Mouse (Mus musculus) embryonic fibroblast, embryonic 13.5 days (primary cell): ENCODE measurements at regions not wholly inside any gene's neighbourhood (a gene's known extent, or its start where the extent isn't known, plus 50 kb on each side); places are given as distances from the start of the nearest gene placed in this dataset.

Experiments used
- H3K27ac ChIP-seq: 2 replicates; pipeline ENCODE4 v1.5.1; 2012; ENCODE audit warnings: low read length, control low read depth, inconsistent platforms; ENCODE audit not compliant: insufficient read depth
- H3K4me1 ChIP-seq: 2 replicates; pipeline ENCODE4 v1.6.1; 2011; ENCODE audit warnings: low read length; ENCODE audit not compliant: control insufficient read depth, insufficient read depth
- H3K4me3 ChIP-seq: 2 replicates; pipeline ENCODE4 v1.5.1; 2011; ENCODE audit warnings: mild to moderate bottlenecking, control low read depth, low read length; ENCODE audit not compliant: insufficient read depth
- CTCF ChIP-seq: IDR thresholded peaks from 2 replicates; pipeline ENCODE4 v1.5.1; 2011; ENCODE audit warnings: mild to moderate bottlenecking, control low read depth, low read length, moderate library complexity, borderline replicate concordance; ENCODE audit not compliant: insufficient read depth
- POLR2A ChIP-seq: IDR thresholded peaks from 2 replicates; pipeline ENCODE4 v1.6.1; 2011; ENCODE audit warnings: low read depth, mild to moderate bottlenecking, control low read depth, low read length, moderate library complexity

DNA sequence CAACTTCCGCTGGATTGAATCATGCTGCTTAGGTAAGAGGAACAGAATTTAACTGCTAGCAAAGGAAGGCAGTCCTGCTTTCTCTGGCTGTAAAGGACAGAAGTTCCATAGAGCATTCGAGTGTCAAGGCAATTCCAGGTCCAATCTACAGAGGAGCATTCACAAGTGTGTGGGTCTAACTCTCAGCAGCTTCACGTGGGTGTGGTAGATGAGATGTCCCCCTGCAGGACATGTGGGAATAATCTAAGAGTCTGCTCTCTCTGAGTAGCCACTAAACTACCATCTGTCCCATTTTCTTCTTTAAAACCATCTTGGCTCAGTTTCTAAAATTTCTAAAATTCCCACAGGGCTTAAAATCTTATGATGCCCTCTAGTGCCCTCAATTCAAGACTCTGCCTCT, 90.6 kb downstream of the Cmpk2 start:
- H3K27ac ChIP-seq, result no peak overlapping the region
- H3K4me1 ChIP-seq, result no peaks in the 10 kb centered on the region
- no peak for TF ChIP-seq POLR2A
- TF ChIP-seq CTCF, result no peak
- H3K4me3 ChIP-seq, result no peak overlapping the region

DNA sequence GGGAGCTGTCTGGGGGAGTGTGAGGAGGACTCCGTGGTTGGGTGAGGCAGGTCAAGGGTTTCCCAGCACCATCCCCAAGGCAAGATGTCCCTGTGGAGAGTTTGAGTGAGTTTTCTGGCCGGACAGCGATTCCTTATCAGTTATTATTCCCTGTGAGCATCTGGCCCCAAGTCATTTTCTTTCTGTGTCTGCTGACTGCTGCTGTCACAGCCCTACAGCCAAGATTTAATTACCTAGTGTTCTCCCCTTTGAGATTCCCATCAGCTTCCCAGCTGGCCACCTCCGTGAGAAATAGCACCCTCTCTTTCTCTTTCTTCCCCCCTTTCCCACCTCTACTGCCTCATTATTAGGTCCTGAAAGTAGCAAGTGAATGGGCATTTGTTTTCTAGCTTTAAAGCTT, 88.4 kb downstream of the Cmpk2 start:
- Histone ChIP-seq H3K4me1 (no peaks in the 10 kb centered on the region), H3K4me3 (no peak overlapping the region), H3K27ac (no peak overlapping the region)
- no peak for TF ChIP-seq POLR2A
- TF ChIP-seq CTCF, result no peak

DNA sequence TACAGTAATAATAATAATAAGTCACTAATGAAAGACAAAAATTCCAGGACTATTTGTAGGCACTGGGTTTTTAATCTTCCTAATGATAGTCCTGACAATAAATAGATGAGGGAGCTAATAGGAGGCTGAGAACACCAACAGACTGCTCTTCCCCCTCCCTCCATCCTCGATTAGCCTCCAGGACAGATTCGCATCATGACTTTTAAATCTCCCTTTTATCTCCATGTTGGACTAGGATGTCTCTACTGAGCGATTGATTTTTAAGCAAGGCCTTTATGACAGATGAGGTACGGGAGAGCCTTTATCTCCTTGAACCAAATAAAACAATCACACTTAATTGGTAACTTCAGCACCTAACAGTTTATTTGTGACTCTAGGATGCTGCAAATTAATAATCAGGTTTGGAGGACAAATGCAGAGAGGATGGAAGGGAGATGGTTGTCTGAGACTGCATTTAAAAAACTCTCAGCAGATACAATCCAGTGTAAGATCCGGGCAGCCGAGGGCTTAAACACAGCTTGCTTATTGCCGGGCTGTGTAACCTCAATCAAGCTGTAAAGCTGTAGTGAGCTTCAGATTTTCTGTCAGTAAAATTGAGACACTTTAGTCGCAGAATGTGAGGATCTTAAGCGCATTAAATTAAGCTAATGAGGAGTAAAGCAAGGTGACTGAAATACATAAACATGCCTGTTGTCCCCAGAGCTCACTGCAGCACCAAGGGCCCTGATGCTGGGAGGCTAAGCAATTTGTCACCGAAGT, 82.3 kb downstream of the Cmpk2 start:
- TF ChIP-seq POLR2A, result no peak
- TF ChIP-seq CTCF, result no peak
- Histone ChIP-seq H3K27ac (no peak overlapping the region), H3K4me1 (no peaks in the 10 kb centered on the region), H3K4me3 (no peak overlapping the region)

DNA sequence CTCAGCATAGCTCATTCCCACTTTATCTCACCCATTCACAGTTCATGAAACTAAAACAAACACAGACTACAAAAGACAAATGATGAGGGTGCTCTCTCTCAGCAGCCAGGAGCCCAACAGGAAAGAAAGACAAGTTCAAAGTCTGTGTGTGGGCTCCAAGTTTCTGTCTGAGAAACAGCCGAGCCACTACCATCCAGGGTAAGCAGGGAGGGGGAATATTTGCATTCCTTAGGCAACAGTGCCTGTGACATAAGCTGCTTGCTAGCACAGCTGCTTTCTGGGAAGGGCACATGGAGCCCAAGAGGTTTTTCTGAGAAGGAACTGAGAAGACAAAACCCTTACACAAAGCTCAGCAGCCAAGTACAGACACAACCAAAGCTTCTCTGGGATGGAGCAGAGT, 78.5 kb downstream of the Cmpk2 start:
- Histone ChIP-seq H3K4me3 (no peak overlapping the region), H3K4me1 (no peaks in the 10 kb centered on the region), H3K27ac (no peak overlapping the region)
- TF ChIP-seq CTCF (no peak), POLR2A (no peak)

DNA sequence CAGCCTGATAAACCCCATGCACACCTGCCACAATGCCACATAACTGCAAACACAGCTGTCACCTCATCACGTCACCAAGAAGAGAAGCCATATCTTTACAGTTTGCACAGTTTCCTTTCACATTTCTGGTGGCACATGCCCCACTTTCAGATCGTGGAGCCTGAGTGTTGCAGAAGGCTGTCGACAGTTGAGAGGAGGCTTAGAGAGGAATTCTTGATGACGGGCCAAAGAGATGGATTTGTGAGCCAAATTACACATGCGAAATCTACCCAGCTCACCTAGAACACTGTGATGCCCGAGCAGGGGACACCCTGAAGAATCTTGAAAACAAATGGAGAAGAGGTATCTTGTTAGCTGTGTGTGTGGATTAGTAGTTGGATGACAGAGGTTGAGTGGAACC, 77.4 kb downstream of the Cmpk2 start:
- no peak overlapping the region for H3K27ac ChIP-seq
- no peak for TF ChIP-seq CTCF
- no peaks in the 10 kb centered on the region for H3K4me1 ChIP-seq
- no peak overlapping the region for H3K4me3 ChIP-seq

DNA sequence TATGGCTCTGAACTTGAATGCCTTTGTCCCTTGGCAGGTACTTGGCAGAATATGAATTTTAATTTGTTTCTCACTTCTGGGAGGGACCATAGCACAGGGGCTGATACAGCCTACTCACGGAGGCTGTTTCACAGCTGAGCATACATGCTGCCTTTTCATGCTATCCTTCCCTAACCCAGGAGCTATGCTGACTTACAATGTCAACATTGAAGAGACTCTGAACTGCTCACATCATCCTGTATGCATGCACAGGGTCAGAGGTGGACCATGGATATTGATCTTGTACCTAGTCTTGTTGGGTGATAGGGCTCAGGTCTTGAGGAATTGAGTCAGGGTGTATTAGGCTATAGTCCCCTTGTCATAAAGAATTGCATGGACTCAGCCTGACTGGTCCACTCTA, 74.5 kb downstream of the Cmpk2 start:
- TF ChIP-seq CTCF, result no peak
- TF ChIP-seq POLR2A, result no peak
- H3K27ac ChIP-seq, result no peak overlapping the region
- H3K4me3 ChIP-seq, result no peak overlapping the region
- no peaks in the 10 kb centered on the region for H3K4me1 ChIP-seq

DNA sequence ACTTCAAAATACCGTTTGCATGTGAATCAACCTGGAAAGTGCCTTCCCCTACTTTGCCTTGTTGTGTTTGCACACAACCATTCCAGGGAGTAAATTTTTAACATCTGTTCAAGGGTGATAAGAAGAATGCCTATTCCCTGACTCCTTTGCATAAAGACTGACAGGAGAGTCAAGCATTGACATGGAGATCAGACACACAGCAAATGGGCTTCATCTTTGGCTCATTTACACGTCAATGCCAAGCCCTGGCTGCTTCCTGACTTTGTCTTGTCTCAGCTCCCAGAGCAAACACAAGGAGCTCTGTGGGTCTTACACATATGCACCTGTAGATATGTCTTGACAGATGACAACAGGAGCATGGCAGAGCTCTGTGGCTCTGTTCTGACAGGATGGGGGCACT, 73.4 kb downstream of the Cmpk2 start:
- H3K4me3 ChIP-seq, result no peak overlapping the region
- H3K27ac ChIP-seq, result no peak overlapping the region
- no peaks in the 10 kb centered on the region for H3K4me1 ChIP-seq
- no peak for TF ChIP-seq CTCF
- no peak for TF ChIP-seq POLR2A

DNA sequence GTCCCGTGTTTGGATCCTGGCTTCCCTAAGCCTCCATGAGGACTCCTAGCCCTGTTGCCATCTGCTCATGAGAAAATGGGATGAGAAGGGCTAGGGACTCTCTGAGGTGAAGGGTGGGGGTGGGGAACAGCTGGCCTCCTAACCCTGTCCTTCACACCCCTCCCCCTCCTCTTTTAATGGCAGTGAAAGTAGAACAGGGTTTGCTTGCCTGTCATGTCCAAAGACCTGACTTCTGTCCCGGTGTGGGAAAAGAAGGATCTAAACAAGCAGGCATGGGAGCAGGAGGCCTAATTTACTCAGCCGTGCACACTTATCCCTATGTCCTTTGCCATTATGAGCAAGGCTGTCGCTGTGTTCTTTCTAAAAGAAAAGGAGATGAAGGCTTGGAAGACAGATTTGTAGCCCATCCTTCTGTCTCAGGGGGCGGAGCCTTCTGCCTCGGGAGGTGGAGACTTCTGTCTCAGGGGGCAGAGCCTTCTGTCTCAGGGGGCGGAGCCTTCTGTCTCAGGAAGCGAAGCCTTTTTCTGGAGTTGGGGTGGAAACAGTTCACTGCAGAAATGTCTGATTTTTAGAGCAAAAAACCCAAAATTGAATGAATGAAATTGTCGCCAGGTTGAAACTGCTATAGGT, 66.4 kb downstream of the Cmpk2 start:
- Histone ChIP-seq H3K4me1 (peaks cover 4% of the 10 kb centered on the region), H3K4me3 (no peak overlapping the region), H3K27ac (no peak overlapping the region)
- TF ChIP-seq CTCF, result no peak
- TF ChIP-seq POLR2A, result no peak

DNA sequence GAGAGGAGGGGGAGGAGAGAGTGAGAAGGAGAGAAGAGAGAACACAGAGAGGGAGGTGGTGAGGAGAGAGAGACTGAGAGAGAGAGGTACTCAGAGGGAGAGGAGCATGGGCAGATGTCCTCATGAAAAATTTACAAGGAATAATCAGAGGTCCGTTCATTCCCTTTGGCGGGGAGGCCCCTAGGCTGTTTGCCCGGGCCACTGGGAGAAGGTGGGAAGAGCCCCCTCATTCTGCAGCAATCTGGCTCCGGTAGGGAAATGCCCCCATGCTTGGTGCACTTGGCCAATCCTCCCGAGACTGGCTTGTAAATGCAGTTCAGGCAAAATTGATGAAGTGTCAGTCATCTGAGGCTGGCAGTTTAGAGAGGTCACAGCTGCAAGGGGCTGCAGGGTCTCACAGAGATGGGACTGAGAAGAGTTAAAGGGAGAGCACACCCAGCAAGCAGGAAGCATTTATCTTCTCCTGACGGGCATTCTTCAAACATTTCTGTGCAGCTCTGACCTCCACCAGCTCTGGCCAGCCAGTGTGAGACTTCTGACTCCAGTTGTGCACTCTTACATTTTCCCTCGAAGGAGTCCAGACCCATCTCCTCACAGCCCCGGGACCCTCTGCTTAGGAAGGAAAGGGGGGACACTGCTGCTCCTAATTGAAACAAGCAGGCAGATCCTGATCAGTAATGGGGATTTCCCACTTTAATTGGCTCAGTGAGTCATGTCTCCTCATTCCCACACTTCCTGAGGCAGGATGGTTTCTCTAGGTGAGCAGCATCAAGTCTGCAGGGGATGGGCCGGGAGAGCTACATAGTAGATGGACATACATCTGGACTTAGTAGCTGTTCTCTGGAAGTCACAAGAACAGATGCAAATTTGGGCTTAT, 65.5 kb downstream of the Cmpk2 start:
- TF ChIP-seq POLR2A (no peak), CTCF (no peak)
- H3K4me1 ChIP-seq, result peaks cover 4% of the 10 kb centered on the region
- H3K27ac ChIP-seq, result no peak overlapping the region
- no peak overlapping the region for H3K4me3 ChIP-seq

DNA sequence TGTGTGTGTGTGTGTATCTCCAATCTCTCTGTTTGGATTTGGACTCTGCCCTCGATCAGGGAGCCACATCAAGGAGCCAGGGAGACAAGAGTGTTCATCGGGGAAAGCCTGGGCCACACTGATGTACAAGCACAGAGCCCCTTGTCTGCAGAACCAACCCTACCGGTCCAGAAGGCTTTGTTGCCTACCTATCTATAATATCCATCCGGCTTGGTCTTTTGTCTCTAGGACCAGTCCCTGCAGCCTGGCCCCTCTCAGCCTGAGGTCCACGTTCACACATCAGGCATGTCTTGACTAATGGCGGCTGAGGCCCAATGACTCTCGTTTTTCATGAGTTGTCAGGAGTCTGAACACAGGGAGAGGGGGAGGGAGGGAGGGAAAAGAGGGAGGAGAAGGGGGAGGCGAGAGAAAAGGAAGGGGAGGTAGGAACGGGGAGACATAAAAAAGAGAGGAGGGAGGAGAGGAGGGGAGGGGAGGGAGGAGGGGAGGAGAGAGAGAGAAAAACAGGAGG, 64.7 kb downstream of the Cmpk2 start:
- no peak overlapping the region for H3K27ac ChIP-seq

More for the DNA sequence above, 64.7 kb downstream of the Cmpk2 start:
- H3K4me1 ChIP-seq, result peaks cover 4% of the 10 kb centered on the region
- TF ChIP-seq CTCF (no peak), POLR2A (no peak)
- no peak overlapping the region for H3K4me3 ChIP-seq
